ENCODE assay signal across 11 mouse cellular contexts in the genomic region with DNA sequence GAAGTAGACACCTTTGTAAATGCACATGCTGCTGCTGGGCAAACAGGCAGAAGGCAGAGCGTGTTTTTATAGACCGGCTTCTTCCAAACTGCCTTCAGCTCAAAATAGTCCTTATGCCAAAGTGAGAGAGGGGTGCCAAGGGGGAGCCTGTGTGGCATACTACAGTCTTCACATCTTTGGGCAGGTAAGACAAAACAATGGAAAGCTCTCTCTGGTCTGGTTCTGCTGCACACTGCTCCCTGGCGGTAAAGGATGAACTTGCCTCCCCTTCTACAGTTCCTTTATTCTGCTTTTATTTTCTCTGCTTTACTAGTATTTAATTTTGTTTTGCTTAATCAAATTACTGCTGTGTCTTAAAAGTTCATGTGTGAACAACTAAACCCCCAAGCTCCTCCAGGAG. TPM values are rescaled to one million over a fixed set of nuclear protein-coding genes. Genes with fewer than 3 reads are reported as not detected.
A peak's percentile ranks its signal among the peaks of the same experiment; 100 is the strongest.
DNase-seq lines count a peak whose midpoint lies in the region; ATAC-seq and TF ChIP-seq lines count a peak whose summit lies in the region.
"Not testable (repeated sequence)": the region's sequence is repeated elsewhere in the genome, so short reads cannot be mapped to it uniquely, and the experiment has no call there.
"Had no signal": no experiment of that assay in that cellular context is flagged by ENCODE, and none has a peak within 500 bp of the region (broad histone marks: within the 10 kb centered on the region; RNA-seq: fewer than 3 reads in every experiment).

No protein-coding gene starts in this region.

- TF ChIP-seq EP300 in heart, postnatal 0 days (IDR thresholded peaks at IDR 0.05; ENCODE audit: low read depth): not testable (repeated sequence)

- not testable (repeated sequence) for H3K27ac ChIP-seq in heart, postnatal 0 days (ENCODE audit: low read depth); midbrain, embryonic 14.5 days (replicated peaks; ENCODE audit: low read depth, low read length)

- DNase-seq in adipocyte (ENCODE audit: low spot score): peak; percentile 24
- DNase-seq in cerebellum, postnatal 14 days: peak; percentile 63 to 70
- DNase-seq in heart, postnatal 0 days (ENCODE audit: low spot score): not testable (repeated sequence)
- DNase-seq in kidney, postnatal 10 days: peak; percentile 72
- peak; percentile 45 for DNase-seq in left cerebral cortex, postnatal 4 days
- DNase-seq in midbrain, embryonic 14.5 days: peak; percentile 46
- peak; percentile 65 for DNase-seq in testis, postnatal 10 days (ENCODE audit: low spot score)

- not testable (repeated sequence) for H3K9me3 ChIP-seq in heart, postnatal 0 days (replicated peaks; ENCODE audit: control insufficient read depth, low read length); midbrain, embryonic 14.5 days (ENCODE audit: control insufficient read depth, low read length)

- 0% methylated on average over 1 of the region's 3 CpGs for WGBS in heart, postnatal 0 days
- WGBS in midbrain, embryonic 14.5 days: 19% methylated on average over 1 of the region's 3 CpGs

- not testable (repeated sequence) for H3K4me3 ChIP-seq in heart, postnatal 0 days (ENCODE audit: low read depth, low read length); midbrain, embryonic 14.5 days (replicated peaks; ENCODE audit: low read depth, low read length)

- not testable (repeated sequence) for H3K36me3 ChIP-seq in heart, postnatal 0 days (replicated peaks; ENCODE audit: control insufficient read depth, insufficient read depth, low read length); midbrain, embryonic 14.5 days (ENCODE audit: control insufficient read depth, insufficient read depth, low read length)

- not testable (repeated sequence) for H3K4me1 ChIP-seq in heart, postnatal 0 days (ENCODE audit: control insufficient read depth, insufficient read depth); midbrain, embryonic 14.5 days (ENCODE audit: control insufficient read depth, insufficient read depth, low read length)

- intact Hi-C loops in left cerebral cortex, postnatal 4 days (cut with DNase I): not testable (repeated sequence)

- peak; percentile 49 for TF ChIP-seq CTCF in heart, postnatal 0 days (IDR thresholded peaks at IDR 0.05; ENCODE audit: low read depth)

- H3K9ac ChIP-seq in heart, postnatal 0 days (replicated peaks; ENCODE audit: low read depth, low read length); midbrain, embryonic 14.5 days (replicated peaks; ENCODE audit: low read length): not testable (repeated sequence)

- not testable (repeated sequence) for ATAC-seq in heart, postnatal 0 days (ENCODE audit: insufficient read depth, low read depth); midbrain, embryonic 14.5 days (ENCODE audit: low FRiP score, low TSS enrichment)

- H3K4me2 ChIP-seq in heart, postnatal 0 days (ENCODE audit: low read depth, low read length); midbrain, embryonic 14.5 days (ENCODE audit: low read length): not testable (repeated sequence)

- H3K27me3 ChIP-seq in heart, postnatal 0 days (ENCODE audit: control insufficient read depth, insufficient read depth, low read length); midbrain, embryonic 14.5 days (ENCODE audit: control insufficient read depth, insufficient read depth, low read length): not testable (repeated sequence)

RNA-seq across cellular contexts. Expression of gene Fgfr1op, which starts 4.3 kb away (rescaled TPM):
- 8.3 and 9.2 TPM in 2 replicates for total RNA-seq in heart, postnatal 0 days (2014; rRNA removed; ENCODE audit: low replicate concordance)
- 16.0 and 16.1 TPM in 2 replicates for polyA plus RNA-seq in heart, postnatal 0 days (2015; fragmentation: Nextera tagmentation; extraction: Ambion mirVana)
- 10 to 100 TPM; 18.5 to 22.6 TPM for total RNA-seq in left cerebral cortex, postnatal 4 days (2021)
- 26.2 and 31.7 TPM in 2 replicates for polyA plus RNA-seq in midbrain, embryonic 14.5 days (2014; fragmentation: Nextera tagmentation; extraction: Ambion mirVana)

RNA-seq across cellular contexts. Expression of gene Rnaset2a, which starts 13.1 kb away (rescaled TPM):
- total RNA-seq in heart, postnatal 0 days (2014; rRNA removed; ENCODE audit: low replicate concordance): 24.1 and 49.8 TPM in 2 replicates
- 49.5 and 51.8 TPM in 2 replicates for polyA plus RNA-seq in heart, postnatal 0 days (2015; fragmentation: Nextera tagmentation; extraction: Ambion mirVana)
- total RNA-seq in left cerebral cortex, postnatal 4 days (2021): 1 to 10 TPM; 4.7 to 5.2 TPM
- polyA plus RNA-seq in midbrain, embryonic 14.5 days (2014; fragmentation: Nextera tagmentation; extraction: Ambion mirVana): 10.8 and 11.8 TPM in 2 replicates

RNA-seq across cellular contexts. Expression of gene Gm49673, which starts 13.4 kb away (rescaled TPM):
- 6.4 TPM in 1 of 2 replicates, not detected in the other for total RNA-seq in heart, postnatal 0 days (2014; rRNA removed; ENCODE audit: low replicate concordance)
- 0.04 TPM in 1 of 2 replicates, not detected in the other for polyA plus RNA-seq in heart, postnatal 0 days (2015; fragmentation: Nextera tagmentation; extraction: Ambion mirVana)
- total RNA-seq in left cerebral cortex, postnatal 4 days (2021): not detected
- 0.15 TPM in 1 of 2 replicates, not detected in the other for polyA plus RNA-seq in midbrain, embryonic 14.5 days (2014; fragmentation: Nextera tagmentation; extraction: Ambion mirVana)
- total RNA-seq: hematopoietic stem cell, adult 5-6 weeks had no signal
- polyA plus RNA-seq: embryonic facial prominence, embryonic 14.5 days; forebrain, embryonic 16.5 days; myocyte had no signal
